Mouse (Mus musculus) NIH3T3 (cell line): ENCODE measurements at regions not wholly inside any gene's neighbourhood (a gene's known extent, or its start where the extent isn't known, plus 50 kb on each side); places are given as distances from the start of the nearest gene placed in this dataset.

Experiments used
- DNase-seq: peaks from one replicate; pipeline ENCODE4 v3.0.0-alpha.2; 2012; ENCODE audit warnings: low read depth

- DNase-seq, result no peak
Observed at GRCm38 (mm10) chr3:139888537-139888936, 683.0 kb downstream of the Stpg2 start.

GRCm38 (mm10) chr3:139890186-139890585, 684.7 kb downstream of the Stpg2 start:
- no peak for DNase-seq

GRCm38 (mm10) chr3:139897894-139898293, 692.4 kb downstream of the Stpg2 start:
- no peak for DNase-seq

GRCm38 (mm10) chr3:139899213-139899612, 693.7 kb downstream of the Stpg2 start:
- DNase-seq, result no peak

GRCm38 (mm10) chr3:139913639-139914330, 708.3 kb downstream of the Stpg2 start:
- DNase-seq, result no peak

- no peak for DNase-seq
Observed at GRCm38 (mm10) chr3:139922267-139922666, 716.8 kb downstream of the Stpg2 start.

GRCm38 (mm10) chr3:139933039-139933438, 727.5 kb downstream of the Stpg2 start:
- DNase-seq, result no peak

GRCm38 (mm10) chr3:139946209-139946608, 740.7 kb downstream of the Stpg2 start:
- DNase-seq, result no peak

- DNase-seq, result no peak
Observed at GRCm38 (mm10) chr3:139947247-139947646, 741.8 kb downstream of the Stpg2 start.

GRCm38 (mm10) chr3:139949096-139949495, 743.6 kb downstream of the Stpg2 start:
- DNase-seq, result peak; percentile 8

- DNase-seq, result no peak
Observed at GRCm38 (mm10) chr3:139950016-139950705, 744.7 kb downstream of the Stpg2 start.

- DNase-seq, result no peak
Observed at GRCm38 (mm10) chr3:139951516-139951915, 746.0 kb downstream of the Stpg2 start.

GRCm38 (mm10) chr3:139978172-139978571, 772.7 kb downstream of the Stpg2 start:
- DNase-seq, result no peak

GRCm38 (mm10) chr3:139985830-139986481, 780.5 kb downstream of the Stpg2 start:
- no peak for DNase-seq

- DNase-seq, result no peak
Observed at GRCm38 (mm10) chr3:139988938-139989337, 783.4 kb downstream of the Stpg2 start.

GRCm38 (mm10) chr3:139989380-139989779, 783.9 kb downstream of the Stpg2 start:
- DNase-seq, result no peak

- no peak for DNase-seq
Observed at GRCm38 (mm10) chr3:140012522-140012921, 807.0 kb downstream of the Stpg2 start.

- DNase-seq, result no peak
Observed at GRCm38 (mm10) chr3:140034101-140034500, 828.6 kb downstream of the Stpg2 start.

GRCm38 (mm10) chr3:140035142-140035541, 829.6 kb downstream of the Stpg2 start:
- no peak for DNase-seq

- DNase-seq, result no peak
Observed at GRCm38 (mm10) chr3:140044898-140045297, 839.4 kb downstream of the Stpg2 start.

GRCm38 (mm10) chr3:140054634-140055033, 849.1 kb downstream of the Stpg2 start:
- no peak for DNase-seq

GRCm38 (mm10) chr3:140057962-140058631, 852.6 kb downstream of the Stpg2 start:
- no peak for DNase-seq

- no peak for DNase-seq
Observed at GRCm38 (mm10) chr3:140059102-140059501, 853.6 kb downstream of the Stpg2 start.
